Mouse (Mus musculus): ENCODE results near the gene Tardbp. TPM values are rescaled to one million over a fixed set of nuclear protein-coding genes. Genes with fewer than 3 reads are reported as not detected.

The Tardbp gene
- total and polyA plus RNA-seq, 3 experiments = 211 to 455 TPM; not detected in 1

- TF ChIP-seq E2F4 (IDR thresholded peaks at IDR 0.05; ENCODE audit: borderline replicate concordance, low read depth, low read length) = no peak
- H3K27me3 ChIP-seq (ENCODE audit: control insufficient read depth in 1 of 2, insufficient read depth in 2 of 2, low read length in 2 of 2) = no peaks in the 10 kb centered on the region
- no peak for DNase-seq (ENCODE audit: low read depth, low spot score)
- no peaks in the 10 kb centered on the region for H3K36me3 ChIP-seq (ENCODE audit: control insufficient read depth in 1 of 2, insufficient read depth in 2 of 2, low read length in 2 of 2)
- H3K9ac ChIP-seq (ENCODE audit: control insufficient read depth, low read depth, low read length, poor library complexity, severe bottlenecking) = no peak overlapping the region
- no peaks in the 10 kb centered on the region for H3K4me1 ChIP-seq (ENCODE audit: control insufficient read depth in 1 of 2, insufficient read depth in 2 of 2, low read length in 2 of 2)
- H3K79me2 ChIP-seq (ENCODE audit: control insufficient read depth, insufficient read depth, low read length, poor library complexity) = no peaks in the 10 kb centered on the region
- no peaks in the 10 kb centered on the region for H3K9me3 ChIP-seq (replicated peaks; ENCODE audit: insufficient read depth, low read length)
- no peak overlapping the region for H3K27ac ChIP-seq (ENCODE audit: control insufficient read depth, low read depth, low read length)
- H3K4me3 ChIP-seq (ENCODE audit: control insufficient read depth in 1 of 2, insufficient read depth in 1 of 2, low read depth in 2 of 2, low read length in 2 of 2) = no peak overlapping the region
These were observed 30.0 kb upstream of the Tardbp start for GRCm38 (mm10) chr4:148656691-148657258.

- Histone ChIP-seq H3K9me3 (replicated peaks; ENCODE audit: insufficient read depth, low read length) (no peaks in the 10 kb centered on the region), H3K4me1 (ENCODE audit: control insufficient read depth in 1 of 2, insufficient read depth in 2 of 2, low read length in 2 of 2) (no peaks in the 10 kb centered on the region), H3K79me2 (ENCODE audit: control insufficient read depth, insufficient read depth, low read length, poor library complexity) (no peaks in the 10 kb centered on the region), H3K27me3 (ENCODE audit: control insufficient read depth in 1 of 2, insufficient read depth in 2 of 2, low read length in 2 of 2) (peaks cover 0 to 2% of the 10 kb centered on the region in 2 experiments; a peak in 1 of 4 replicates), H3K9ac (ENCODE audit: control insufficient read depth, low read depth, low read length, poor library complexity, severe bottlenecking) (no peak overlapping the region), H3K36me3 (ENCODE audit: control insufficient read depth in 1 of 2, insufficient read depth in 2 of 2, low read length in 2 of 2) (no peaks in the 10 kb centered on the region), H3K4me3 (ENCODE audit: control insufficient read depth in 1 of 2, insufficient read depth in 1 of 2, low read depth in 2 of 2, low read length in 2 of 2) (no peak overlapping the region), H3K27ac (ENCODE audit: control insufficient read depth, low read depth, low read length) (no peak overlapping the region)
- peak; percentile 77 for DNase-seq (ENCODE audit: low read depth, low spot score)
- no peak for TF ChIP-seq UBTF (IDR thresholded peaks at IDR 0.05; ENCODE audit: borderline replicate concordance, insufficient read depth, low read depth, low read length)
- TF ChIP-seq TCF12 (IDR thresholded peaks at IDR 0.05; ENCODE audit: low read depth, low read length) = no peak
- no peak for TF ChIP-seq ETS1 (IDR thresholded peaks at IDR 0.05; ENCODE audit: low read depth, low read length)
- no peak for TF ChIP-seq MAFK (IDR thresholded peaks at IDR 0.05; ENCODE audit: borderline replicate concordance, low read depth, low read length)
- no peak for TF ChIP-seq KAT2A (conservative IDR thresholded peaks at IDR 0.05; ENCODE audit: low read depth, low read length)
- TF ChIP-seq POLR2A (IDR thresholded peaks at IDR 0.05; ENCODE audit: control insufficient read depth in 1 of 2, insufficient read depth in 1 of 2, low read depth in 1 of 2, low read length in 2 of 2, poor library complexity in 1 of 2) = no peak
- TF ChIP-seq MEF2A (IDR thresholded peaks at IDR 0.05; ENCODE audit: extremely low read depth, insufficient replicate concordance, low read depth, low read length, poor library complexity, severe bottlenecking) = no peak
- no peak for TF ChIP-seq MYB (IDR thresholded peaks at IDR 0.05; ENCODE audit: low read depth, low read length)
- no peak for TF ChIP-seq USF2 (IDR thresholded peaks at IDR 0.05; ENCODE audit: borderline replicate concordance in 1 of 2, insufficient read depth in 1 of 2, low read depth in 1 of 2, low read length in 2 of 2)
- peak; percentile 27; the same call in 1 of the 2 replicates for TF ChIP-seq ZC3H11A (IDR thresholded peaks at IDR 0.05; ENCODE audit: low read depth, low read length)
- no peak for TF ChIP-seq NRF1 (IDR thresholded peaks at IDR 0.05; ENCODE audit: insufficient read depth, low read depth, low read length, poor library complexity, severe bottlenecking)
- TF ChIP-seq USF1 (IDR thresholded peaks at IDR 0.05; ENCODE audit: low read depth, low read length) = no peak
- TF ChIP-seq POLR2AphosphoS2 (IDR thresholded peaks at IDR 0.05; ENCODE audit: low read length) = no peak
- TF ChIP-seq TBP (IDR thresholded peaks at IDR 0.05; ENCODE audit: low read depth, low read length) = no peak
- no peak for TF ChIP-seq E2F4 (IDR thresholded peaks at IDR 0.05; ENCODE audit: borderline replicate concordance, low read depth, low read length)
- no peak for TF ChIP-seq EP300 (IDR thresholded peaks at IDR 0.05; ENCODE audit: low read depth in 1 of 2, low read length in 2 of 2)
- TF ChIP-seq CHD2 (IDR thresholded peaks at IDR 0.05; ENCODE audit: low read length) = no peak
- no peak for TF ChIP-seq TAL1 (IDR thresholded peaks at IDR 0.05; ENCODE audit: low read length)
- no peak for TF ChIP-seq POLR2AphosphoS5 (IDR thresholded peaks at IDR 0.05; ENCODE audit: borderline replicate concordance, low read depth, low read length)
- no peak for TF ChIP-seq MYC (IDR thresholded peaks at IDR 0.05; ENCODE audit: low read depth, low read length)
- no peak for TF ChIP-seq MAZ (IDR thresholded peaks at IDR 0.05; ENCODE audit: low read depth, low read length)
- TF ChIP-seq GATA1 (IDR thresholded peaks at IDR 0.05; ENCODE audit: low read depth, low read length) = no peak
- TF ChIP-seq SMC3 (IDR thresholded peaks at IDR 0.05; ENCODE audit: low read depth, low read length) = peak; percentile 29; the same call in 1 of the 2 replicates
- TF ChIP-seq RAD21 (IDR thresholded peaks at IDR 0.05; ENCODE audit: low read depth, low read length) = peak; percentile 45
- TF ChIP-seq GABPA (IDR thresholded peaks at IDR 0.05; ENCODE audit: low read depth, low read length) = no peak
- TF ChIP-seq SIN3A (IDR thresholded peaks at IDR 0.05; ENCODE audit: low read length) = no peak
- no peak for TF ChIP-seq NELFE (IDR thresholded peaks at IDR 0.05; ENCODE audit: low read depth, low read length)
- TF ChIP-seq ZKSCAN1 (IDR thresholded peaks at IDR 0.05; ENCODE audit: low read depth, low read length) = no peak
- no peak for TF ChIP-seq HCFC1 (IDR thresholded peaks at IDR 0.05; ENCODE audit: low read depth, low read length)
- peak; percentile 63 to 65 (median 65) for TF ChIP-seq CTCF (IDR thresholded peaks at IDR 0.05 in 2 of 3, conservative IDR thresholded peaks at IDR 0.05 in 1 of 3; ENCODE audit: control insufficient read depth in 1 of 3, insufficient read depth in 1 of 3, low read depth in 2 of 3, low read length in 3 of 3, poor library complexity in 1 of 3, severe bottlenecking in 1 of 3)
These were observed 28.0 kb upstream of the Tardbp start for GRCm38 (mm10) chr4:148654701-148655398.

All from MEL (cell line).